In the genomic region with DNA sequence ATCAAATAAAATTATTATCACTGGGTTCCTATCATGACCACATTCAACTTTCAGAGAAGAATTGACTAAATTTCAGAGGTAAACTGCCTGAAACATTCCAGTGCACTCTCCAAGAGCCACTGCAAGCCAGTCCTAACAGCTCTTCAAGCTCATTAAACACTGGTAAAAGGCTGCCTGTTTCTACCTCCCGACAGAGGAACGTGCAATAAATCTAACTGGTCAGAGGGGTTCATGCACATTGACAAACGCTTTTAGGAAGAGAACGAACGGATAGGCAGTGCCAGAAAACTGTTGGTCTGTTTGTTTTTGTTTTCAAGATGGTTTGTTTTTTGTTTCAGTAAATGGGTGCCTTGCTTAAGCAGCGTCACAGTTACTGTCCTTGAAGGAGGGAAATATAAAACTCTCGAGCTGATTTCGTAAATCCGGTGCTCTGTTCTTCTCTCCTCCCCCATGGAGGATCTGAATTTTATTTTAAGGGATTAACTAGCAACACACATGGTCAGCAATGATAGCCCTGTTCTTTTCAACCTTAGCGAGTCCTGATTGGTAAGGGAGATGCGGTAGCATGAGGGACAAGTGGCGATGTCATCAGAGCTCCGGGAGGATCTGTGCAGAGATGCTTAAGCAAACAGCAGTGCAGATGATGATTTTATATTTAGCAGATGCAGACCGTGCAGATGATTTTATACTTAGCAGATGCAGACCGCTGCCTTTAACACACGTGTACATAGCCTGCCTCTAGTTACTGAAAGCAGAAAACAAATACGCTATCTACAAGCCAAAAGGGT, we compare ENCODE assay signal across 10 mouse cellular contexts. TPM values are rescaled to one million over a fixed set of nuclear protein-coding genes. Genes with fewer than 3 reads are reported as not detected.
DNase-seq lines count a peak whose midpoint lies in the region; ATAC-seq lines count a peak whose summit lies in the region.
"Had no signal": no experiment of that assay in that cellular context is flagged by ENCODE, and none has a peak within 500 bp of the region (broad histone marks: within the 10 kb centered on the region; RNA-seq: fewer than 3 reads in every experiment).

No protein-coding gene starts in this region.

- peak overlapping the region; percentile 25 for H3K4me3 ChIP-seq in kidney, embryonic 15.5 days (replicated peaks)
- peak overlapping the region; percentile 19; the same call in 1 of the 2 replicates for H3K4me3 ChIP-seq in embryonic facial prominence, embryonic 13.5 days
- H3K4me3 ChIP-seq in hindbrain, embryonic 15.5 days = peak overlapping the region; percentile 17
- H3K4me3 ChIP-seq in neural tube, embryonic 12.5 days = no peak overlapping the region; the same call in 1 of the 2 replicates

- H3K4me1 ChIP-seq in kidney, embryonic 15.5 days = peaks cover 41% of the 10 kb centered on the region
- peaks cover 29% of the 10 kb centered on the region for H3K4me1 ChIP-seq in embryonic facial prominence, embryonic 13.5 days
- H3K4me1 ChIP-seq in hindbrain, embryonic 15.5 days (replicated peaks) = peaks cover 31% of the 10 kb centered on the region
- peaks cover 57% of the 10 kb centered on the region for H3K4me1 ChIP-seq in neural tube, embryonic 12.5 days

- H3K9ac ChIP-seq in kidney, embryonic 15.5 days = no peak overlapping the region
- no peak overlapping the region for H3K9ac ChIP-seq in embryonic facial prominence, embryonic 13.5 days
- no peak overlapping the region for H3K9ac ChIP-seq in hindbrain, embryonic 15.5 days
- H3K9ac ChIP-seq in neural tube, embryonic 12.5 days = no peak overlapping the region

- no peaks in the 10 kb centered on the region for H3K27me3 ChIP-seq in kidney, embryonic 15.5 days
- H3K27me3 ChIP-seq in embryonic facial prominence, embryonic 13.5 days = no peaks in the 10 kb centered on the region
- H3K27me3 ChIP-seq in hindbrain, embryonic 15.5 days = no peaks in the 10 kb centered on the region
- no peaks in the 10 kb centered on the region for H3K27me3 ChIP-seq in neural tube, embryonic 12.5 days (replicated peaks)

- peak overlapping the region; percentile 50 for H3K4me2 ChIP-seq in kidney, embryonic 15.5 days
- H3K4me2 ChIP-seq in embryonic facial prominence, embryonic 13.5 days = peak overlapping the region; percentile 47
- H3K4me2 ChIP-seq in hindbrain, embryonic 15.5 days = peak overlapping the region; percentile 49
- H3K4me2 ChIP-seq in neural tube, embryonic 12.5 days (replicated peaks) = peak overlapping the region; percentile 55

- 22% methylated on average over 17 of the region's 17 CpGs for WGBS in kidney, embryonic 15.5 days
- 24% methylated on average over 17 of the region's 17 CpGs for WGBS in embryonic facial prominence, embryonic 13.5 days
- WGBS in hindbrain, embryonic 15.5 days = 29% methylated on average over 17 of the region's 17 CpGs
- WGBS in neural tube, embryonic 12.5 days = 18% methylated on average over 17 of the region's 17 CpGs

- no peaks in the 10 kb centered on the region for H3K36me3 ChIP-seq in kidney, embryonic 15.5 days
- H3K36me3 ChIP-seq in embryonic facial prominence, embryonic 13.5 days = no peaks in the 10 kb centered on the region
- H3K36me3 ChIP-seq in hindbrain, embryonic 15.5 days = no peaks in the 10 kb centered on the region
- H3K36me3 ChIP-seq in neural tube, embryonic 12.5 days = no peaks in the 10 kb centered on the region
- H3K36me3 ChIP-seq: G1E had no signal

- H3K27ac ChIP-seq in kidney, embryonic 15.5 days = peak overlapping the region; percentile 66
- no peak overlapping the region for H3K27ac ChIP-seq in embryonic facial prominence, embryonic 13.5 days
- H3K27ac ChIP-seq in hindbrain, embryonic 15.5 days (replicated peaks) = no peak overlapping the region
- no peak overlapping the region for H3K27ac ChIP-seq in neural tube, embryonic 12.5 days

- peak; percentile 84 for ATAC-seq in kidney, embryonic 15.5 days (replicated peaks; ENCODE audit: low FRiP score)
- ATAC-seq in embryonic facial prominence, embryonic 13.5 days (ENCODE audit: insufficient number of reproducible peaks, insufficient read depth, low FRiP score, low TSS enrichment, low read depth) = no peak
- ATAC-seq in hindbrain, embryonic 15.5 days (ENCODE audit: low FRiP score, low read depth) = no peak
- ATAC-seq in neural tube, embryonic 12.5 days (ENCODE audit: low FRiP score, low read depth) = peak; percentile 70
- ATAC-seq in erythroblast, adult 5-6 weeks (replicated peaks; ENCODE audit: low FRiP score, poor library complexity, severe bottlenecking) = no peak
- ATAC-seq in cerebellum, adult (ENCODE audit: insufficient number of reproducible peaks, low FRiP score, low TSS enrichment) = no peak

- no peak for DNase-seq in kidney, adult 8-10 months
- DNase-seq in urinary bladder, adult 2 months (ENCODE audit: low spot score) = no peak

- no peaks in the 10 kb centered on the region for H3K9me3 ChIP-seq in kidney, embryonic 15.5 days (replicated peaks)
- no peaks in the 10 kb centered on the region for H3K9me3 ChIP-seq in embryonic facial prominence, embryonic 13.5 days
- no peaks in the 10 kb centered on the region for H3K9me3 ChIP-seq in hindbrain, embryonic 15.5 days
- no peaks in the 10 kb centered on the region for H3K9me3 ChIP-seq in neural tube, embryonic 12.5 days

RNA-seq across cellular contexts. Expression of a gene that starts 23.0 kb away (rescaled TPM):
- polyA plus RNA-seq in kidney, embryonic 15.5 days (2015; fragmentation: Nextera tagmentation; extraction: Ambion mirVana) = 7.9 and 8.8 TPM in 2 replicates
- polyA plus RNA-seq in embryonic facial prominence, embryonic 13.5 days (2015; fragmentation: Nextera tagmentation; extraction: Ambion mirVana) = 3.9 and 5.4 TPM in 2 replicates
- polyA plus RNA-seq in hindbrain, embryonic 15.5 days (2015; fragmentation: Nextera tagmentation; extraction: Ambion mirVana) = 10.8 and 12.5 TPM in 2 replicates
- polyA plus RNA-seq in neural tube, embryonic 12.5 days (2016; fragmentation: Nextera tagmentation; extraction: Ambion mirVana) = 15.2 and 16.2 TPM in 2 replicates
- polyA plus RNA-seq in urinary bladder, adult 2 months (2012; rRNA removed) = 2.7 and 4.3 TPM in 2 replicates
- total RNA-seq in erythroblast, adult 5-6 weeks (2015; ENCODE audit: low replicate concordance) = not detected in 2 replicates
- total RNA-seq in erythroblast, adult 5-6 weeks (2017; ENCODE audit: low replicate concordance) = not detected in 2 replicates
- total RNA-seq: megakaryocyte, adult 5-6 weeks had no signal
- polyA plus RNA-seq: G1E had no signal

Comparison
In these comparisons a context has a peak if more than half of its experiments do, and no peak if none do; other contexts are left out.
1. ATAC-seq: peak in kidney, embryonic 15.5 days (single experiment) and neural tube, embryonic 12.5 days (single experiment); none in embryonic facial prominence, embryonic 13.5 days (single experiment), hindbrain, embryonic 15.5 days (single experiment), erythroblast, adult 5-6 weeks (single experiment) and cerebellum, adult (single experiment).
2. Peak in every context shown above with its lines, with median percentiles within 50 percentile points of each other: H3K4me2 ChIP-seq.